Mouse (Mus musculus): Measurements from ENCODE around the gene Asphd1. TPM values are rescaled to one million over a fixed set of nuclear protein-coding genes. Genes with fewer than 3 reads are reported as not detected.

The Asphd1 gene
- total RNA-seq, 2 experiments from 2014 or later = not detected

- H3K4me3 ChIP-seq = no peak overlapping the region
- TF ChIP-seq CTCF (IDR thresholded peaks at IDR 0.05) = no peak
- intact Hi-C loops (cut with DNase I) = no loop called here
- DNase-seq = no peak
- H3K27ac ChIP-seq = no peak overlapping the region
These were observed 18.0 kb upstream of the Asphd1 start for GRCm38 (mm10) chr7:126967361-126967760.

GRCm38 (mm10) chr7:126965568-126965967, 16.2 kb upstream of the Asphd1 start:
- intact Hi-C loops (cut with DNase I) = no loop called here
- no peak for TF ChIP-seq CTCF (IDR thresholded peaks at IDR 0.05)
- no peak overlapping the region for H3K4me3 ChIP-seq
- no peak for DNase-seq
- H3K27ac ChIP-seq = no peak overlapping the region

GRCm38 (mm10) chr7:126963548-126964286, 14.3 kb upstream of the Asphd1 start:
- peak; percentile 65 for TF ChIP-seq CTCF (IDR thresholded peaks at IDR 0.05)
- peak; percentile 57 for DNase-seq
- Histone ChIP-seq H3K27ac (no peak overlapping the region), H3K4me3 (no peak overlapping the region)
- intact Hi-C loops (cut with DNase I) = loop anchor here (1.0 kb wide), 1 partner anchor 142 kb away; no protein-coding TSS in a partner anchor

GRCm38 (mm10) chr7:126961965-126962364, 12.6 kb upstream of the Asphd1 start:
- DNase-seq = no peak
- no peak overlapping the region for H3K4me3 ChIP-seq
- no peak overlapping the region for H3K27ac ChIP-seq
- intact Hi-C loops (cut with DNase I) = no loop called here
- TF ChIP-seq CTCF (IDR thresholded peaks at IDR 0.05) = no peak

GRCm38 (mm10) chr7:126961095-126961494, 11.7 kb upstream of the Asphd1 start:
- intact Hi-C loops (cut with DNase I) = no loop called here
- no peak overlapping the region for H3K4me3 ChIP-seq
- TF ChIP-seq CTCF (IDR thresholded peaks at IDR 0.05) = no peak
- DNase-seq = peak; percentile 5
- no peak overlapping the region for H3K27ac ChIP-seq

GRCm38 (mm10) chr7:126959780-126960179, 10.4 kb upstream of the Asphd1 start:
- no peak overlapping the region for H3K27ac ChIP-seq
- intact Hi-C loops (cut with DNase I) = no loop called here
- peak; percentile 10 for DNase-seq
- H3K4me3 ChIP-seq = no peak overlapping the region
- TF ChIP-seq CTCF (IDR thresholded peaks at IDR 0.05) = no peak

- DNase-seq = peak; percentile 2
- Histone ChIP-seq H3K27ac (no peak overlapping the region), H3K4me3 (no peak overlapping the region)
- intact Hi-C loops (cut with DNase I) = no loop called here
- no peak for TF ChIP-seq CTCF (IDR thresholded peaks at IDR 0.05)
These were observed 5.7 kb upstream of the Asphd1 start for GRCm38 (mm10) chr7:126955125-126955524.

GRCm38 (mm10) chr7:126952646-126953045, 3.3 kb upstream of the Asphd1 start:
- intact Hi-C loops (cut with DNase I) = no loop called here

GRCm38 (mm10) chr7:126951741-126952140, 2.4 kb upstream of the Asphd1 start:
- no peak overlapping the region for H3K27ac ChIP-seq
- H3K4me3 ChIP-seq = no peak overlapping the region
- no peak for DNase-seq
- intact Hi-C loops (cut with DNase I) = no loop called here
- no peak for TF ChIP-seq CTCF (IDR thresholded peaks at IDR 0.05)

More at GRCm38 (mm10) chr7:126952646-126953045, 3.3 kb upstream of the Asphd1 start:
- no peak overlapping the region for H3K4me3 ChIP-seq
- H3K27ac ChIP-seq = no peak overlapping the region
- TF ChIP-seq CTCF (IDR thresholded peaks at IDR 0.05) = no peak
- no peak for DNase-seq

- TF ChIP-seq CTCF (IDR thresholded peaks at IDR 0.05) = no peak
- intact Hi-C loops (cut with DNase I) = no loop called here
- Histone ChIP-seq H3K4me3 (peak overlapping the region; percentile 71), H3K27ac (no peak overlapping the region)
- DNase-seq = no peak
These were observed 1.5 kb upstream of the Asphd1 start for GRCm38 (mm10) chr7:126950647-126951615.

GRCm38 (mm10) chr7:126949793-126950646, 638 bp upstream of the Asphd1 start, which contains the start of gene Sez6l2:
TSS of gene Sez6l2 (plus strand) at chr7:126950563.
- TF ChIP-seq CTCF (IDR thresholded peaks at IDR 0.05) = no peak
- peak; percentile 91 for DNase-seq
- Histone ChIP-seq H3K27ac (no peak within 1 kb of the TSS), H3K4me3 (peak within 1 kb of the TSS; percentile 71)
- intact Hi-C loops (cut with DNase I) = loop anchor here (1.0 kb wide), 1 partner anchor 154 kb away; no protein-coding TSS in a partner anchor

- TF ChIP-seq CTCF (IDR thresholded peaks at IDR 0.05) = no peak
These were observed 756 bp downstream of the Asphd1 start for GRCm38 (mm10) chr7:126948626-126949025.

More at GRCm38 (mm10) chr7:126948626-126949025, 756 bp downstream of the Asphd1 start:
- intact Hi-C loops (cut with DNase I) = loop anchor here (1.0 kb wide), 1 partner anchor 156 kb away; no protein-coding TSS in a partner anchor
- no peak for DNase-seq
- H3K4me3 ChIP-seq = no peak overlapping the region
- no peak overlapping the region for H3K27ac ChIP-seq

Measured in gastrocnemius, adult 2 months (tissue).